Mouse (Mus musculus) heart, postnatal 0 days (tissue): ENCODE measurements around the gene Elmo2. TPM values are rescaled to one million over a fixed set of nuclear protein-coding genes. Genes with fewer than 3 reads are reported as not detected.

ENCODE experiments used
- ATAC-seq: fragments of 200-750 bp; cut with Nextera tagmentation; 2 replicates; pipeline ENCODE4 v1.8.0; 2017; ENCODE audit warnings: low read depth, moderate number of reproducible peaks, moderate library complexity; ENCODE audit not compliant: insufficient read depth
- DNase-seq: peaks from one replicate; pipeline ENCODE4 v3.0.0-alpha.2; 2016; ENCODE audit warnings: low spot score
- H3K27ac ChIP-seq: fragments of 300-500 bp; sonication (generic); 2 replicates; pipeline ENCODE4 v1.5.1; 2014; ENCODE audit warnings: low read depth, mild to moderate bottlenecking
- H3K27me3 ChIP-seq: fragments of 300-500 bp; sonication (generic); 2 replicates; pipeline ENCODE4 v1.6.1; 2014; ENCODE audit warnings: low read length, mixed read lengths; ENCODE audit not compliant: control insufficient read depth, insufficient read depth
- H3K36me3 ChIP-seq: fragments of 300-500 bp; sonication (generic); replicated peaks from 2 replicates; pipeline ENCODE4 v1.6.1; 2014; ENCODE audit warnings: low read length, mixed read lengths; ENCODE audit not compliant: control insufficient read depth, insufficient read depth
- H3K4me1 ChIP-seq: fragments of 300-500 bp; sonication (generic); 2 replicates; pipeline ENCODE4 v1.6.1; 2014; ENCODE audit warnings: antibody characterized with exemption; ENCODE audit not compliant: control insufficient read depth, insufficient read depth
- H3K4me2 ChIP-seq: fragments of 300-500 bp; sonication (generic); 2 replicates; pipeline ENCODE4 v1.6.1; 2014; ENCODE audit warnings: low read depth, mild to moderate bottlenecking, low read length, moderate library complexity
- H3K4me3 ChIP-seq: fragments of 300-500 bp; sonication (generic); 2 replicates; pipeline ENCODE4 v1.5.1; 2014; ENCODE audit warnings: low read depth, low read length
- H3K9ac ChIP-seq: fragments of 300-500 bp; sonication (generic); replicated peaks from 2 replicates; pipeline ENCODE4 v1.6.1; 2014; ENCODE audit warnings: low read depth, low read length, mixed read lengths
- H3K9me3 ChIP-seq: fragments of 300-500 bp; sonication (generic); replicated peaks from 2 replicates; pipeline ENCODE4 v1.6.1; 2016; ENCODE audit warnings: low read length; ENCODE audit not compliant: control insufficient read depth
- CTCF ChIP-seq: IDR thresholded peaks from 2 replicates; pipeline ENCODE4 v1.5.1; 2016; ENCODE audit warnings: antibody characterized with exemption, control low read depth, low read depth
- EP300 ChIP-seq: IDR thresholded peaks from 2 replicates; pipeline ENCODE4 v1.6.1; 2016; ENCODE audit warnings: antibody characterized with exemption, low read depth
- WGBS: fragments of 180-500 bp; shearing (Covaris S2); extraction: QIAGEN DNeasy Blood & Tissue Kit; methylation state at CpG from one replicate; pipeline ENCODE4 v1.1.7; 2014; 5-methylcytosine and 5-hydroxymethylcytosine counted together
- polyA plus RNA-seq: library from polyadenylated mRNA; unstranded; fragments of >200 nt; fragmentation: Nextera tagmentation; extraction: Ambion mirVana; gene quantifications from 2 replicates; pipeline ENCODE4 v1.2.1, GENCODE M21; 2015
- total RNA-seq: library from RNA; depleted of rRNA; stranded (reverse); fragments of >200 nt; gene quantifications from 2 replicates; pipeline ENCODE4 v1.2.3, GENCODE M21; 2014; ENCODE audit warnings: low replicate concordance

The Elmo2 gene
- total and polyA plus RNA-seq, 2 experiments from 2014 or later: 24.1 to 70.6 TPM

GRCm38 (mm10) chr2:165262274-165262990, 63.8 kb downstream of the Elmo2 start:
- Histone ChIP-seq H3K4me1 (no peaks in the 10 kb centered on the region), H3K9ac (no peak overlapping the region), H3K9me3 (no peaks in the 10 kb centered on the region), H3K4me2 (no peak overlapping the region), H3K36me3 (no peaks in the 10 kb centered on the region), H3K27me3 (peaks cover 44% of the 10 kb centered on the region), H3K4me3 (no peak overlapping the region), H3K27ac (no peak overlapping the region)
- no peak for DNase-seq
- ATAC-seq: no peak
- TF ChIP-seq EP300: no peak
- no peak for TF ChIP-seq CTCF
- WGBS: 48% methylated on average over 18 of the region's 18 CpGs

- Histone ChIP-seq H3K27me3 (peaks cover 55% of the 10 kb centered on the region), H3K4me2 (no peak overlapping the region), H3K27ac (no peak overlapping the region), H3K36me3 (no peaks in the 10 kb centered on the region), H3K4me3 (no peak overlapping the region), H3K9me3 (no peaks in the 10 kb centered on the region), H3K4me1 (no peaks in the 10 kb centered on the region), H3K9ac (no peak overlapping the region)
- ATAC-seq (no peak), DNase-seq (no peak)
- 73% methylated on average over 8 of the region's 8 CpGs for WGBS
- TF ChIP-seq EP300: no peak
Observed at GRCm38 (mm10) chr2:165259859-165260258, 66.4 kb downstream of the Elmo2 start.

GRCm38 (mm10) chr2:165258321-165258720, 68.0 kb downstream of the Elmo2 start:
- WGBS: 68% methylated on average over 6 of the region's 6 CpGs
- DNase-seq: no peak

GRCm38 (mm10) chr2:165257151-165257834, 69.0 kb downstream of the Elmo2 start:
- Histone ChIP-seq H3K27ac (no peak overlapping the region), H3K9me3 (no peaks in the 10 kb centered on the region), H3K4me1 (no peaks in the 10 kb centered on the region), H3K27me3 (peaks cover 71% of the 10 kb centered on the region), H3K4me2 (no peak overlapping the region), H3K36me3 (no peaks in the 10 kb centered on the region), H3K4me3 (no peak overlapping the region), H3K9ac (no peak overlapping the region)
- 33% methylated on average over 11 of the region's 11 CpGs for WGBS
- DNase-seq (no peak), ATAC-seq (no peak)
- TF ChIP-seq CTCF (no peak), EP300 (no peak)

More at GRCm38 (mm10) chr2:165258321-165258720, 68.0 kb downstream of the Elmo2 start:
- Histone ChIP-seq H3K9ac (no peak overlapping the region), H3K9me3 (no peaks in the 10 kb centered on the region), H3K4me1 (no peaks in the 10 kb centered on the region), H3K4me3 (no peak overlapping the region), H3K27me3 (peaks cover 64% of the 10 kb centered on the region), H3K27ac (no peak overlapping the region), H3K36me3 (no peaks in the 10 kb centered on the region), H3K4me2 (no peak overlapping the region)
- TF ChIP-seq EP300 (no peak), CTCF (no peak)
- no peak for ATAC-seq

- WGBS: 55% methylated on average over 10 of the region's 10 CpGs
- H3K9ac ChIP-seq: no peak overlapping the region
- DNase-seq (no peak), ATAC-seq (no peak)
- H3K4me1 ChIP-seq: no peaks in the 10 kb centered on the region
- peaks cover 69% of the 10 kb centered on the region for H3K27me3 ChIP-seq
- TF ChIP-seq EP300 (no peak), CTCF (no peak)
- H3K36me3 ChIP-seq: no peaks in the 10 kb centered on the region
- no peaks in the 10 kb centered on the region for H3K9me3 ChIP-seq
- no peak overlapping the region for H3K4me3 ChIP-seq
- H3K4me2 ChIP-seq: no peak overlapping the region
- H3K27ac ChIP-seq: no peak overlapping the region
Observed at GRCm38 (mm10) chr2:165256213-165256612, 70.1 kb downstream of the Elmo2 start.
